Mouse (Mus musculus) adipocyte (in vitro differentiated cells): ENCODE results near the gene Prss16.

Experiments
- DNase-seq: peaks from one replicate; pipeline ENCODE4 v3.0.0-alpha.2; 2016; ENCODE audit warnings: low spot score

Prss16 gene

GRCm38 (mm10) chr13:22036149-22036956 lies 26.8 kb upstream of the Prss16 start:
- DNase-seq, result peak; percentile 60

- peak; percentile 95 for DNase-seq
Measured at GRCm38 (mm10) chr13:22035267-22036148, 26.0 kb upstream of the Prss16 start, which contains the start of the genes Hist1h2ah and Hist1h2bk. Hist1h2ah (minus strand) TSS chr13:22035568. Hist1h2bk (plus strand) TSS chr13:22035870.

GRCm38 (mm10) chr13:22034443-22035266 lies 25.1 kb upstream of the Prss16 start:
- DNase-seq, result peak; percentile 37

- no peak for DNase-seq
Measured at GRCm38 (mm10) chr13:22033741-22034442, 24.4 kb upstream of the Prss16 start.

- DNase-seq, result peak; percentile 65
Measured at GRCm38 (mm10) chr13:22030493-22030892, 21.0 kb upstream of the Prss16 start.

- DNase-seq, result peak; percentile 29
Measured at GRCm38 (mm10) chr13:22029928-22030327, 20.4 kb upstream of the Prss16 start.

GRCm38 (mm10) chr13:22028673-22029460 lies 19.3 kb upstream of the Prss16 start:
- DNase-seq, result peak; percentile 96

GRCm38 (mm10) chr13:22026058-22027031 lies 16.8 kb upstream of the Prss16 start:
- DNase-seq, result peak; percentile 85

- DNase-seq, result peak; percentile 88
Measured at GRCm38 (mm10) chr13:22022241-22022640, 12.7 kb upstream of the Prss16 start.

GRCm38 (mm10) chr13:22021581-22021980 lies 12.0 kb upstream of the Prss16 start:
- peak; percentile 31 for DNase-seq

- peak; percentile 67 for DNase-seq
Measured at GRCm38 (mm10) chr13:22020901-22021339, 11.4 kb upstream of the Prss16 start.

- no peak for DNase-seq
Measured at GRCm38 (mm10) chr13:22019934-22020835, 10.6 kb upstream of the Prss16 start.

- DNase-seq, result peak; percentile 80
Measured at GRCm38 (mm10) chr13:22015479-22016450, 6.2 kb upstream of the Prss16 start.

GRCm38 (mm10) chr13:22014411-22014845 lies 4.9 kb upstream of the Prss16 start:
- DNase-seq, result no peak

GRCm38 (mm10) chr13:22013716-22014115 lies 4.2 kb upstream of the Prss16 start:
- no peak for DNase-seq

- DNase-seq, result no peak
Measured at GRCm38 (mm10) chr13:22008707-22009106, 835 bp downstream of the Prss16 start.

- DNase-seq, result no peak
Measured at GRCm38 (mm10) chr13:22007872-22008271, 1.7 kb downstream of the Prss16 start.
